8 mouse cellular contexts compared by ENCODE assay signal in the genomic region with DNA sequence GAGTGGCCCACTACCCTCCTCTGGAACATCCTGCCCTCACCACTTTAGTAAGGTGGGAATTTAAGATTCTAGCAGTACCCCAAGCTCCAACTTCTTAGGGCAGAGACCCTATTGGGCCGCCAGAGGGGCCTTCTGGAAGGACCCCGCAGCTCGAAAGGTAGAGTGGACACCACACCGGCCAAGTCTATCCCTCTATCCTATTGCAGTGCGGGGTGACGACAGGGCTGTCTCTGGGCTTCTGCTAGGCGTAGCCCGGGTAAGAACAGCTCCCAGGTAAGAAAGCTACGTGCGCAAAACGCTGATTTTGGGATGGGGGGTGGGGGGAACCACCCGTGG. TPM values are rescaled to one million over a fixed set of nuclear protein-coding genes. Genes with fewer than 3 reads are reported as not detected.
A peak's percentile ranks its signal among the peaks of the same experiment; 100 is the strongest.
DNase-seq lines count a peak whose midpoint lies in the region; ATAC-seq and TF ChIP-seq lines count a peak whose summit lies in the region.

No protein-coding gene starts in this region.

- DNase-seq in heart, adult 2 months = no peak
- DNase-seq in G1E (ENCODE audit: low spot score) = no peak
- DNase-seq in c-Kit-positive CD71-positive TER-119-positive erythroid progenitor cells, embryonic 14.5 days (ENCODE audit: low spot score) = no peak
- DNase-seq in right cerebral cortex, adult 18-20 months = no peak
- DNase-seq in kidney, postnatal 10 days = no peak

- peaks cover 9% of the 10 kb centered on the region for H3K4me1 ChIP-seq in heart, embryonic 12.5 days (replicated peaks)
- no peaks in the 10 kb centered on the region; the same call in 1 of the 2 replicates for H3K4me1 ChIP-seq in heart, adult 2 months (ENCODE audit: control insufficient read depth, insufficient read depth, low read length)
- peaks cover 23% of the 10 kb centered on the region for H3K4me1 ChIP-seq in G1E (ENCODE audit: insufficient read depth, low read depth, low read length)
- peaks cover 21% of the 10 kb centered on the region for H3K4me1 ChIP-seq in forebrain, embryonic 16.5 days (replicated peaks; ENCODE audit: control insufficient read depth, insufficient read depth, low read length)

- TF ChIP-seq EP300 in heart, adult 2 months (IDR thresholded peaks at IDR 0.05; ENCODE audit: insufficient read depth, low read depth, low read length) = no peak

- no peaks in the 10 kb centered on the region for H3K79me2 ChIP-seq in heart, adult 2 months (replicated peaks; ENCODE audit: control insufficient read depth, insufficient read depth, low read length)

- H3K9ac ChIP-seq in heart, embryonic 12.5 days = peak overlapping the region; percentile 76
- H3K9ac ChIP-seq in heart, adult 2 months (ENCODE audit: low read depth, low read length) = no peak overlapping the region
- peak overlapping the region; percentile 83 for H3K9ac ChIP-seq in forebrain, embryonic 16.5 days (replicated peaks; ENCODE audit: low read depth, low read length)

- no peak for TF ChIP-seq CTCF in heart, adult 2 months (IDR thresholded peaks at IDR 0.05)
- TF ChIP-seq CTCF in G1E (IDR thresholded peaks at IDR 0.05; ENCODE audit: low read depth, low read length) = no peak

- no peaks in the 10 kb centered on the region for H3K27me3 ChIP-seq in heart, embryonic 12.5 days (replicated peaks)
- H3K27me3 ChIP-seq in heart, adult 2 months (ENCODE audit: control insufficient read depth, insufficient read depth, low read length) = no peaks in the 10 kb centered on the region
- H3K27me3 ChIP-seq in G1E (ENCODE audit: insufficient read depth, low read length) = peaks cover 3% of the 10 kb centered on the region; the same call in 1 of the 2 replicates
- H3K27me3 ChIP-seq in forebrain, embryonic 16.5 days (replicated peaks; ENCODE audit: control insufficient read depth, insufficient read depth, low read length) = no peaks in the 10 kb centered on the region

- ATAC-seq in heart, embryonic 12.5 days (ENCODE audit: insufficient number of reproducible peaks, low FRiP score) = peak; percentile 47; the same call in 1 of the 2 replicates
- no peak for ATAC-seq in G1E (ENCODE audit: extremely low read depth, insufficient number of reproducible peaks, low FRiP score, poor library complexity, severe bottlenecking)
- peak; percentile 4; the same call in 1 of the 2 replicates for ATAC-seq in forebrain, embryonic 16.5 days
- ATAC-seq in megakaryocyte-erythroid progenitor cell, adult 5-6 weeks (replicated peaks; ENCODE audit: low FRiP score, low TSS enrichment, poor library complexity, severe bottlenecking) = 0 out of 2 replicates have a peak, but pooled peaks have one; percentile 18

- H3K27ac ChIP-seq in heart, embryonic 12.5 days (ENCODE audit: poor library complexity, severe bottlenecking) = no peak overlapping the region
- no peak overlapping the region for H3K27ac ChIP-seq in heart, adult 2 months
- H3K27ac ChIP-seq in forebrain, embryonic 16.5 days (ENCODE audit: low read length) = peak overlapping the region; percentile 100

- WGBS in heart, embryonic 12.5 days = 10% methylated on average over 12 of the region's 12 CpGs
- 56% methylated on average over 12 of the region's 12 CpGs for WGBS in heart, adult 2 months
- 5% methylated on average over 12 of the region's 12 CpGs for WGBS in forebrain, embryonic 16.5 days

- intact Hi-C loops in heart, adult 2 months (cut with DNase I) = no loop called here

- no peaks in the 10 kb centered on the region for H3K9me3 ChIP-seq in heart, embryonic 12.5 days (replicated peaks)
- H3K9me3 ChIP-seq in G1E (replicated peaks) = no peaks in the 10 kb centered on the region
- H3K9me3 ChIP-seq in forebrain, embryonic 16.5 days (ENCODE audit: control insufficient read depth, low read length) = no peaks in the 10 kb centered on the region

- no peak for TF ChIP-seq POLR2A in heart, adult 2 months (IDR thresholded peaks at IDR 0.05; ENCODE audit: insufficient read depth, low read depth, low read length)

- H3K4me3 ChIP-seq in heart, embryonic 12.5 days = peak overlapping the region; percentile 57
- H3K4me3 ChIP-seq in heart, adult 2 months = no peak overlapping the region; the same call in 1 of the 2 replicates
- H3K4me3 ChIP-seq in G1E (ENCODE audit: low read depth, low read length) = peak overlapping the region; percentile 74; the same call in 1 of the 2 replicates
- peak overlapping the region; percentile 65 for H3K4me3 ChIP-seq in forebrain, embryonic 16.5 days (replicated peaks; ENCODE audit: low read length)

- H3K36me3 ChIP-seq in heart, embryonic 12.5 days = 0 out of 2 replicates have a peak, but pooled peaks cover 4% of the 10 kb centered on the region
- H3K36me3 ChIP-seq in heart, adult 2 months (ENCODE audit: control insufficient read depth, insufficient read depth, low read length) = no peaks in the 10 kb centered on the region
- peaks cover 26% of the 10 kb centered on the region for H3K36me3 ChIP-seq in G1E (replicated peaks)
- no peaks in the 10 kb centered on the region for H3K36me3 ChIP-seq in forebrain, embryonic 16.5 days (ENCODE audit: control insufficient read depth, insufficient read depth)

- peak overlapping the region; percentile 97 for H3K4me2 ChIP-seq in heart, embryonic 12.5 days
- peak overlapping the region; percentile 87 for H3K4me2 ChIP-seq in forebrain, embryonic 16.5 days (ENCODE audit: low read length)

RNA-seq across cellular contexts. Expression of a gene that starts 56.5 kb away (rescaled TPM):
- polyA plus RNA-seq in heart, embryonic 12.5 days (2016; fragmentation: Nextera tagmentation; extraction: Ambion mirVana) = 140 and 144 TPM in 2 replicates
- total RNA-seq in heart, adult 2 months (2021) = 10 to 100 TPM; 47.1 to 47.7 TPM
- 19.2 and 34.5 TPM in 2 replicates for polyA plus RNA-seq in heart, adult 2 months (2012; rRNA removed)
- total RNA-seq in G1E (2014; fragmentation: Nextera tagmentation) (154 and 164 TPM in 2 replicates), G1E (2017) (152 and 162 TPM in 2 replicates)
- 5.1 and 16.5 TPM in 2 replicates for polyA plus RNA-seq in G1E (2012)
- 253 and 271 TPM in 2 replicates for polyA plus RNA-seq in forebrain, embryonic 16.5 days (2015; fragmentation: Nextera tagmentation; extraction: Ambion mirVana)
- total RNA-seq in megakaryocyte-erythroid progenitor cell, adult 5-6 weeks (2014; fragmentation: Nextera tagmentation) = 199 and 212 TPM in 2 replicates
- 214 and 241 TPM in 2 replicates for total RNA-seq in megakaryocyte-erythroid progenitor cell, adult 5-6 weeks (2017)
